Mouse (Mus musculus) ovary, postnatal 14 days (tissue): ENCODE data around the gene Cyp4a12a.
"Not testable (repeated sequence)": the region's sequence is repeated elsewhere in the genome, so short reads cannot be mapped to it uniquely, and the experiment has no call there.

Experiments
- DNase-seq: peaks from one replicate; pipeline ENCODE4 v3.0.0; 2022; ENCODE audit warnings: low spot score

Gene Cyp4a12a

GRCm38 (mm10) chr4:115298746-115299145 lies at the start of gene Cyp4a12a:
Gene Cyp4a12a (plus strand): TSS chr4:115299046.
- DNase-seq: not testable (repeated sequence)

GRCm38 (mm10) chr4:115264687-115265569 lies 33.9 kb upstream of the Cyp4a12a start:
- not testable (repeated sequence) for DNase-seq

- not testable (repeated sequence) for DNase-seq
Measured at GRCm38 (mm10) chr4:115278215-115278982, 20.4 kb upstream of the Cyp4a12a start.

DNA sequence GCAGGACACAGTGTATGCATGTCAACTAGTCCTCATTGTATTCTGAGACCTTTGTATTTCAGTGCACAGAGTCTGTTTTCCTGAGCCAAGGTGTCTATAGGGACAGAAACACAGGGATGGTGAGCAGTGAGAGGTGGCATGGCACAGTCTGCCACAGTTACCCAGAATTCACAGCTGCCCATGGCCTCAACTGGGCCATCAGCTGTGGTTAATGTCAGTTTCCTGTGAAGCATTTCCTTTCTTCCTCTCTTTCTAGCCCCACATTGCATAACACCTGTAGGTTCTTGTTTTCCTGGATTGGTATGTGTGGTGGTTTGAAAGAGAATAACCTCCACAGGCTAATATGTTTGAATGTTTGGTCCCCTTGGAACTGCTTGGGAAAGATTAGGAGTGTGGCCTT lies 18.5 kb upstream of the Cyp4a12a start:
- DNase-seq: no peak

GRCm38 (mm10) chr4:115280779-115281178 lies 18.1 kb upstream of the Cyp4a12a start:
- DNase-seq: not testable (repeated sequence)

- not testable (repeated sequence) for DNase-seq
Measured at GRCm38 (mm10) chr4:115281231-115281767, 17.5 kb upstream of the Cyp4a12a start.

GRCm38 (mm10) chr4:115325722-115326121 lies 26.9 kb downstream of the Cyp4a12a start:
- not testable (repeated sequence) for DNase-seq

DNA sequence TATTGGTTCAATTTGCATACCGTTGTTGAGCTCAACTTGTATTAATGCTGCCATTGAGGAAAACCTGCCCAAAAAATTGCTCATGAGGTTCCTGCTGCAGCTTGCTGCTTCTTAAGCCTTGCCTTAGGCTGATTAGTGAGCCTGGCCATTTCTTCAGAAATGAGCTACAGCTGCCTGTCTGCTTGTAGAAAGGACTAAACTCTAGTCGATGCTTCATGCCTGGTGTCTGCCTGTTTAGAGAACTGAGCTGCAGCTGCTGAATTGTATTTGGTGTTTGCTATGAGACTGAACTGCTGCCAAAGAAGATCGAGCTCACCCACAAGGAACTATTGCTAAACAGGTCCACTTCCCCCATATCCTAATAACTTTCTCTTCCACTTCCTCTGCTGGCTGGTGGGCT lies 66.8 kb downstream of the Cyp4a12a start:
- DNase-seq: not testable (repeated sequence)

- peak; percentile 1 for DNase-seq
Measured at GRCm38 (mm10) chr4:115368067-115368466, 69.2 kb downstream of the Cyp4a12a start.
